Mouse (Mus musculus) megakaryocyte, embryonic 14.5 days (primary cell): ENCODE measurements around the gene Gnat2.

Source experiments
- FLI1 ChIP-seq: IDR thresholded peaks from 2 replicates; pipeline ENCODE4 v1.6.1; 2012; ENCODE audit warnings: low read length, inconsistent platforms, mixed read lengths
- GATA1 ChIP-seq: IDR thresholded peaks from 3 replicates; pipeline ENCODE4 v1.6.1; 2012; ENCODE audit warnings: mixed read lengths, low read length, inconsistent platforms, borderline replicate concordance

DNA sequence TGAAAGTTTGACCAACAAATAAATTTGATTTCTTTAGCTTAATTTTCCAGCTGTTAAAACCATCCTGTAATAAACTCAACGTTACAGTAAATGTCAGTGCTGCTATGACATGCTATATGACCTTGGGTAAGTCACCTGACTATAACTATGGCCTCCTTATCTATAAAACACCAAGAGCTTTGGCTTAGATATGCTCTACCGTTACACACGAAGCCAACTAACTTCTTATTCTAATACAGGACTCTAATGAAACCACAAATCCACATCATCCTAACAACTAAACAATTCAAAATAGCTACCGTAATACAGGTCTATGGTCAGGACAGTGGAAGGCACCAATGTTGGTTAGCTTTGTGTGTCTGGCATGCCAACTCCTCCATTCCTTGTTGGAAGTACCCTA lies 37.2 kb downstream of the Gnat2 start:
- TF ChIP-seq GATA1 = no peak
- TF ChIP-seq FLI1 = no peak
